Mouse (Mus musculus) adipocyte (in vitro differentiated cells): ENCODE measurements around the gene Gm5741.

ENCODE experiments used
- DNase-seq: peaks from one replicate; pipeline ENCODE4 v3.0.0-alpha.2; 2016; ENCODE audit warnings: low spot score

Gm5741 gene

DNA sequence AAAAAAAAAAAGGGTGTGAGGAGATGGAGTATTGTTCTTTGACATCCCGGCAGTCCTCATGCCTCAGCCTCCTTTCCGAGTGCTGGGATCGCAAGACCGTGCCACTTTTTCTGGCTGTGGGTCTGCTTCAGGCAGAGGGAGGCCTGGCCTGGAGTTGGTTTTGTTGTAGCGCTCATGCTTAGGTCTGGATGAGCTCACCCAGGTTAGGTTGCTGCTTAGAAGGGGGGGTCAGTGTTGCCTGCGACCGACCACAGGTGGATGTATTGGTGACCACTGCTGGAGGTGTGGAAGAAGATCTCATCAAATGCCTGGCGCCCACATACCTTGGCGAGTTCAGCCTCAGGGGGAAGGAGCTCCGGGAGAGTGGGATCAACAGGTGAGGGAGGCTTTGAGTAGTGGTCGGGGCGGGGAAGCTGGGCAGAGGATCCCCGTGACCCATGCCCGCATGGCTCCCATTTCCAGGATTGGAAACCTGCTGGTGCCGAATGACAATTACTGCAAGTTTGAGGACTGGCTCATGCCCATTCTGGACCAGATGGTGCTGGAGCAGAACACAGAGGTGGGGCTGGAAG, 5.3 kb upstream of the Gm5741 start:
- no peak for DNase-seq

DNA sequence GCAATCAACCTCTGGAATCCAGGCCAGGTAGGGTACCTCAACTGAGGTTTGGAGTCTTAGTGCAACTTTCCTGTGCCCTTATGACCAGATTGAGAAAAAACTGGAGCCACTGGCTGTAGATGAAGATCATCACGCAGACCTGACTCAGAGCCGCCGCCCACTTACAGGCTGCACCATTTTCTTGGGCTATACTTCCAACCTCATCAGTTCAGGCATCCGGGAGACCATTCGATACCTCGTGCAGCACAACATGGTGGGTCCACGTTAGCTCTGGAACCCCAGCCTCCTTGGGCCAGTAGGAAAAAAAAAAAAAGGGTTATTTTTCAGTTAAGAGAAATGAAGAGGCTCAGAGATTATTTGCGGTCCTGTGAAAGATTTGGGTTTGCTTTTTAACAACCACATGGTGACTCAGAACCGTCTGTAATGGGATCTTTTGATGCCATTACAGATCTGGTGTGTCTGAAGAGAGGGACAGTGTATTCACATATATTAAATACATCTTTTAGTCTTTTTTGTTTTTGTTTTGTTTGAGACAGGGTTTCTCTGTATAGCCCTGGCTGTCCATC, 4.7 kb upstream of the Gm5741 start:
- no peak for DNase-seq

DNA sequence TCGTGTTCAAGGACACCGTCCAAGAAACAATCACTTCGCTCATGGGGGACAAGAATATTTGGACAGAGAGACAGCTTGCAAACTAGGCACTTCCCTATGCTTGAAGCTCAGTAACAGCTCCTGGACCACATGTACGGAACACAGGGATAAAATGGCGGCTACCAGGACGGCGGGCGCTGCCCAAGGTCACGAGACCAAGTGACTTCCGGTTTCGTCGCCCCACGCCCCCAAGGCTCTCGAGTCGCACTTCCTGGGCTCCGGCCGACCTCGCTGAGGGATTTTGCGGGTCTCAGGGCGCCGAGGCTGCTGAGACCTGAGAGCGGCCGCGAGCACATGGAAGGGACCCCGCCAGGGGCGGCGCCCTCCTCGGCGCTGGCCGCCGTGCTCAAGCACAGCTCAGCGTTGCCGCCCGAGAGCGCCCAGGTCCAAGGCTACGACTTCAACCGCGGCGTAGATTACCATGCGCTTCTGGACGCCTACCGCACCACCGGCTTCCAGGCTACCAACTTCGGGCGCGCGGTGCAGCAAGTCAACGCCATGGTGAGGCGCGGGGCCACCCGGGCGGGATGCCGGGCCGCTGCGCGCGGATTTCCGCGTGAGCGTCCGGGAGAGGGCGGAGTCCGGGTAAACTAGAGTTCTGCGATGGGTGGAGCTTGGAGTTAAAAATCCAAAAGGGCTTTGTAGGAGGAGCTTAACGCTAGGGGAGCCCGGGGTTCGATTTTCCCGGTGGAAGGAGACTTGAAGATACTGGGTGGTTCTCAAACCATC, 3.9 kb upstream of the Gm5741 start, which contains the start of gene Dhps:
Dhps (plus strand) TSS at position 244 of the 768 bp plus-strand sequence.
- peak; percentile 95 for DNase-seq

DNA sequence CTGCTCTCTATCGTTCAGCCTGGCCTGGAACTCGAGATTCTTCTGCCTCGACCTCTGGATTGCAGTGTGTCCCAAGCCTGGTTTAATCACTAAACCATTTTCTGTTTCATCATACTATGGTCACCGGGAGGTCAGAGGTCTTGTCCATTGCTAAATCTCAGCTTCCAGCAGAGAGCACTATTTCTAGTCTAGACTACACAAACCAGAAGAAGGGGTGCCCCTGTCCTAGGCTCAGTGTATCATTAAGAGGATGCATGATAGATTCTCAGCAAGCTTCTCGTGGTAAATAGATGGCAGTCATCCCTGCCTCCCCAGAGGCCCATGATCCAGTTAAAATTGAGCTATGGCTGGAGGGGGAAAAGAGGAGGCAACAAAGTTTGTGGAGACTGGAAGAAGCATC, 3.3 kb upstream of the Gm5741 start:
- peak; percentile 48 for DNase-seq

GRCm38 (mm10) chr8:85067155-85067554, 627 bp downstream of the Gm5741 start:
- DNase-seq, result no peak

GRCm38 (mm10) chr8:85065213-85065612, 2.6 kb downstream of the Gm5741 start:
- DNase-seq, result peak; percentile 56

- DNase-seq, result no peak
Observed at GRCm38 (mm10) chr8:85062603-85063002, 5.2 kb downstream of the Gm5741 start.

DNA sequence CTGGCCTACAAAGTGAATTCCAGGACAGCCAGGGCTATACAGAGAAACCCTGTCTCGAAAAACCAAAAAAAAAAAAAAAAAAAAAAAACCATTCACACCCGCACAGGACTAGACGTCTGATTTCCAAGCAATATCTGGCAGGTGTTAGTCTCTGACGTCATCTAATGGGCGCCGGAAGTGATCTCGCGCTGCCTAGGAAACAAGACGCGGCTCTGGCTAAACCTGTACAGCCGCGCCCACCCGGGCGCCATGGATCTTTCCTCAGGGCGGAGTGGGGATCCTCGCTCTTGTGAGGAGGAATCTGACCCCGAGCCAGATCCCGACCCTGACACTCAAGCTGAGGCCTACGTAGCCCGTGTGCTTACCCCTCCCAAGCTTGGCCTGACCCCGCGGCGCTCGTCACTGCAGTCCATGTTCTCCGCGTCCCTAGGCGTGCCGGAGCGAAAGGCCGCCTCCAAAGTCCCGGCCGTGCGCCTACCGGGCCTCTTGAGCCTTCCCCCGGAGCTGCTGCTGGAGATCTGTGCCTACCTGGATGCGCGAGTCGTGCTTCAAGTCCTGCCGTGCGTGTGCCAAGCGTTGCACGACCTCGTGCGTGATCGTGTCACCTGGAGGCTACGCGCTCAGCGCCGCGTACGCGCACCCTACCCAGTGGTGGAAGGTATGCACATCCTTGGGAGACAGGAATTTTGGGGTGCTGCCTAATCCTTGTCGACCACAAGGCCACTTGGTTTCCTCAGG, 7.7 kb downstream of the Gm5741 start, which contains the start of gene Fbxw9:
Fbxw9 (plus strand) TSS at position 177 of the 738 bp plus-strand sequence.
- peak; percentile 96 for DNase-seq

- no peak for DNase-seq
Observed at GRCm38 (mm10) chr8:85057367-85057766, 10.4 kb downstream of the Gm5741 start.

- DNase-seq, result no peak
Observed at GRCm38 (mm10) chr8:85043619-85044018, 24.2 kb downstream of the Gm5741 start.

DNA sequence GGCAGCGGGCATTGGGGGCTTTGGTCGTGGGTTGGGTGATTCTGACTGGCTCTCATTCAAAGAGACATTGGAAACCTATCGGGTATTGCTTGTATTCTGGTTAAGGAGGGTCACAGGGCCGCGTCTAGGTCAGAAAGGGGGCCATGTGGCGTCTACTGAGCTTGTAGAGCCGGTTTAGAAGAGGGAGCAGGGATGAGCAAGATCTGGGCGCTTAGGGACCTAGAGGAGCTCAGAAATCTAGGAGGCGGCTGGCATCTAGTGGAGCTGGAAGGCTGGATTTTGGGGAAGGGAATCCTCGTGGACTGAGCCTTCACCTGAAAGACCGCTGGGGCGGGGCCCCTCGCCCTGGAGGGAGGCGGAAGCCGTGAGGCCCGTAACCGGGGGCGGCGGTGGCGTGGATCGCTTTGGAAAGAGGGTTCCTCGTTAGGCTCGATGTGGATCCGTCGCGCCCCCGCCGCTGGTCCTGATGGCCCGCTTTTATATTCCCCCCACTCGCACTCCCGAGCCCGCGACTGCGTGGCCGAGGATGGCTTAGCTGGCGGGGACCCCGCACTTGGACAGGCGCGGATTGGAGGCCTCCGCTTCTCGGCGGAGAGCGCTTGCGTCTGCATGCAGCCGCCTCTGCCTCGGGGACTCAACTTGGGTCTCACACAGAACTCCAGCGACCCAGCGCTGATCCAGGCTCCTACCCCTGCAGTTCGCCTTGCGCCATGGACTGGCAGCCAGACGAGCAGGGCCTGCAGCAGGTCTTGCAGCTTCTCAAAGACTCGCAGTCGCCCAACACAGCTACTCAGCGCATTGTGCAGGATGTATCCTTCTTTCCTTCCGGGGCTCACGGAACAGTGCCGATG, 29.9 kb downstream of the Gm5741 start:
- DNase-seq, result peak; percentile 66

DNA sequence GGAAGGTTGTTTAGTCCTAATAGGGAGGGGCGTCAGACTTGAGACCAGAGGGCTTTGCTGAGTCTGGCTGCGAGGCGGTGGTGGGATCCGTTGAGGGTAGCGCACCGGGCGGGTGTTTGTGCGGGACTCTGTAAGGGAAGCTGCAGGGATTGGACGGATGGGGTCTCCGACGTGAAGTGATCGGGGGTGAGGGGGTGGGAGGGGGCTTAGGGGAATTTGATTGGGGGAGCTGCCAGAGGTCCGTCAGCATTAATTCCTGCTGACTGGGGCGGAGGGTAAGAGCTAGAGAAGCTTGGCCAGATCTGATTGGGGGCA, 30.5 kb downstream of the Gm5741 start:
- DNase-seq, result no peak

- DNase-seq, result peak; percentile 100
Observed at GRCm38 (mm10) chr8:85036718-85037365, 30.9 kb downstream of the Gm5741 start, which contains the start of gene Tnpo2. TSS of gene Tnpo2 (plus strand) at chr8:85036915.

- DNase-seq, result no peak
Observed at GRCm38 (mm10) chr8:85036381-85036717, 31.4 kb downstream of the Gm5741 start.

DNA sequence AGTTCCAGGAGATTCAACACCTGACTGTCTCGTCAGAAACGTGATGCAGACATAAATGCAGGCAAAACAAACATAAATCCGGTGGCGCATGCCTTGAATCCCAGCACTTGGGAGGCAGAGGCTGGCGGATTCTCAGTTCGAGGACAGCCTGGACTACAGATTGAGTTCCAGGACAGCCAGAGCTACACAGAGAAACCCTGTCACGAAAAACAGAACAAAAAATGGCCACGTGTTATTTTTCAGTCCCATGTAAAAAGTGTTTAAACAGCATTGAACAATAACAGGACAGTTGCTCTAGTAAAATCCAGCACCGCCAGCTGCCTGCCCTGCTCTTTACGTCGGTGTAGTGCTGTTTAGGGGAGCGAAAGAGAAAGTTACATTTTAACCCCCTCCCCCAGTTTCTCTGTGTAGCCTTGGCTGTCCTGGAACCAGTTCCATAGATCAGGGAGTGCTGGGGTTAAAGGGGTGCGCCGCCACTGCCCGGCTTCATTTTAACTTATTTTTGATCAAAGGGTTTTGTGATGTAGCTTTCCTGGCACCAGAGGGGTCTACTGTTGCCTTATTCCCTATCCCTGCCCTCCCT, 32.0 kb downstream of the Gm5741 start:
- peak; percentile 78 for DNase-seq

- no peak for DNase-seq
Observed at GRCm38 (mm10) chr8:85035165-85035727, 32.5 kb downstream of the Gm5741 start.

DNA sequence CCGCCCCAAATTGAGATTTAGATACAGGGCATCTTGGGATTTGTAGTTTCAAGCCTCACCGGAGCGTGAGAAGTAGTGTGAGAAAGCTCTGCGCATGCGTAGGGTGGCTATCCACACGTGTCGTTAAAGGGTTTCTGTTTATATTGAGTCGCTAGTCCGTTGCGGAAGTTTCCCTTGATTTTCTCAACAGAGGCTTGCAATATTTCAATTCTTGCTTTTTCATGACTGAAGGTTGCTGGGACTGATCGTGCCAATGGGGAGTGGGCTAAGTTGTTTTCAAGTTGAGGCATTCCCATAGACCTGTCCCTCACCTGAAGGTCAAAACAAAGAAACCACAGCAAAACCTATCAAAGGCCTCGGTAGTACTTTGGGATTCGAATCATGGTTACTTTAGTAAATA, 33.0 kb downstream of the Gm5741 start:
- DNase-seq, result no peak

GRCm38 (mm10) chr8:85033867-85034266, 33.9 kb downstream of the Gm5741 start:
- no peak for DNase-seq

DNA sequence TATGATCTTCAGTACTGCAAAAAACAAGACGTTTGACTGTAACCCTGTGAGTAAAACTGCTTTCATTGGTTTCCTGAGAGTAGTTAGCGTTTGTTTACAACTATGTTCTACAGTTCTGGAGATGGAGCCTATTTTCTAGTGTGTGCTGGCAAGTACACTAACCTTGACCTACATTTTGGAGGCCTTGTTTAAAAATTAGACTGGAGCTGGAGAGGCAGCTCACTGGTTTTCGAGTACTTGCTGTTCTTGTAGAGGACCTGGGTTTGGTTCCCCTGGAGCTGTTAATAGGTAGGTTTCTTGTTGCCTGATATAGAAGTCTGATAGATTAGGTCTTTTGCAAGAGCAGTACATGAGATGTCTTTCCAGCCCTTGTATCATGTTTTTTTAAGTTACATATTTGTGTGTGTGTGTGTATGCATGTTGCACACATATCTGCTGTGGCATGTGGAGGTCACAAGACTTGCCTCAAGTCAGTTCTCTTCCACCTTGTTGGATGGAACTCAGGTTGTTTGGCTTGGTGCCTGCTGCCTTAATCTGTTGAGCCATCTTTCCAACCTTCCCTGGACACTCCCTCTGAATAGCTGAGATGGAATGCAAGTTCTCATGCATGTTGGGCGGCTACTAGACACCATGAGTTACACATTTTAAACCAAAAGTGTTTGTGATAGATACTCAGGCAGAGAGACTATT, 35.0 kb downstream of the Gm5741 start:
- DNase-seq, result peak; percentile 42

DNA sequence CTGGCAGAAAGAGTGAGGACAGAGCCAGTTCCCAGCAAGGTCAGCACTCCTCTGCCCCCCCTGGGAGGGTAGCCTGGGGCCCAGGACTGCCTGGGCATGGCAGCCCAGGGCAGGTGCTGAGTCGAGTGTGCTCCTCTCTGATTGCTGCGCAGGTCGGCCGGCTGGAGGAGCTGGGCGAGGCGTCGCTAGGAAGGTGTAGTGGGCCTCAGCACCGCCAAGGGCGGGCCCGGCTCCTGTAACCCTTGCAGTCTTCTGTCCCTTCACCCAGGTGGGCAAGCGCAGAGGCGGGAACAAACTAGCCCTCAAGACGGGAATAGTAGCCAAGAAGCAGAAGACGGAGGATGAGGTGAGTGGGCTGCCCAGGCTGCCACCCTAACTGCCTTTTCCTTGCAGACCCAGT, 38.5 kb downstream of the Gm5741 start:
- no peak for DNase-seq
